Mouse (Mus musculus) heart, adult 2 months (tissue): ENCODE results near the gene Atp1b1.

ENCODE experiments used
- CTCF ChIP-seq: fragments of 200-600 bp; IDR thresholded peaks from 2 replicates; pipeline ENCODE4 v1.8.1; 2022; ENCODE audit warnings: antibody characterized with exemption, mild to moderate bottlenecking, moderate library complexity
- EP300 ChIP-seq: fragments of 200-500 bp; IDR thresholded peaks from 2 replicates; pipeline ENCODE4 v1.6.1; 2011; ENCODE audit warnings: low read depth, low read length, control low read depth; ENCODE audit not compliant: insufficient read depth
- POLR2A ChIP-seq: fragments of 200-500 bp; IDR thresholded peaks from 2 replicates; pipeline ENCODE4 v1.6.1; 2011; ENCODE audit warnings: mild to moderate bottlenecking, low read depth, low read length, control low read depth; ENCODE audit not compliant: insufficient read depth

DNA sequence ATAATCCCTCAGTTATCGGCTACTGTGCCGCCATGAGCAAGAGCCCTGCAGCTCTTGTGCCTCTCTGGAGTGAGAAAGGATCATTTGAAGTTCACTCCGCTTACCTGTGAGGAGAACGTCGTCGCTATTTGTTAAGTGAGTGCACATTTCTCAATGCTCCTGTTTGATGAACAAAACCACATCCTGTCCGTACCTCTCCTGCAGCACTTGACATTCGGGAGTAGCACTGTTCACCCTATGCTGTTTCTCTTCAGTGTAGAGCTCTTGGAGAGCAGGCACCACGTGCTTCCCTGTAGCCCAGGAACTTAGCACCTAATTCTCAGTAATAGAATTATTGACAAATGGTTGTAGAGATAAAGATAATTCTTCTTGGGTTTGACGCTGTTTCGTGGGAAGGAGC is 44.5 kb downstream of the Atp1b1 start:
- no peak for TF ChIP-seq CTCF
- no peak for TF ChIP-seq POLR2A
- no peak for TF ChIP-seq EP300
